Mouse (Mus musculus) midbrain, postnatal 0 days (tissue): Measurements from ENCODE around the gene Omd. TPM values are rescaled to one million over a fixed set of nuclear protein-coding genes. Genes with fewer than 3 reads are reported as not detected.

Experiments
- ATAC-seq: fragments of 200-750 bp; cut with Nextera tagmentation; 2 replicates; pipeline ENCODE4 v1.8.0; 2017; ENCODE audit warnings: moderate number of reproducible peaks, mild to moderate bottlenecking, moderate TSS enrichment, moderate library complexity; ENCODE audit not compliant: low FRiP score
- DNase-seq: peaks from one replicate; pipeline ENCODE4 v3.0.0-alpha.2; 2015; ENCODE audit warnings: low spot score
- H3K27ac ChIP-seq: fragments of 300-500 bp; sonication (generic); 2 replicates; pipeline ENCODE4 v1.5.1; 2014; ENCODE audit warnings: low read depth, mild to moderate bottlenecking, low read length, mixed read lengths
- H3K27me3 ChIP-seq: fragments of 300-500 bp; sonication (generic); 2 replicates; pipeline ENCODE4 v1.6.1; 2014; ENCODE audit warnings: low read length, control low read depth, mixed read lengths; ENCODE audit not compliant: insufficient read depth
- H3K36me3 ChIP-seq: fragments of 300-500 bp; sonication (generic); 2 replicates; pipeline ENCODE4 v1.6.1; 2014; ENCODE audit warnings: low read length, control low read depth, mixed read lengths; ENCODE audit not compliant: insufficient read depth
- H3K4me1 ChIP-seq: fragments of 300-500 bp; sonication (generic); 2 replicates; pipeline ENCODE4 v1.6.1; 2014; ENCODE audit warnings: mild to moderate bottlenecking, control low read depth, antibody characterized with exemption, low read length, mixed read lengths; ENCODE audit not compliant: insufficient read depth
- H3K4me2 ChIP-seq: fragments of 300-500 bp; sonication (generic); 2 replicates; pipeline ENCODE4 v1.6.1; 2014; ENCODE audit warnings: low read depth, mild to moderate bottlenecking, low read length, mixed read lengths; ENCODE audit not compliant: poor library complexity, severe bottlenecking
- H3K4me3 ChIP-seq: fragments of 300-500 bp; sonication (generic); 2 replicates; pipeline ENCODE4 v1.5.1; 2014; ENCODE audit warnings: low read depth, mild to moderate bottlenecking, low read length, moderate library complexity
- H3K9ac ChIP-seq: fragments of 300-500 bp; sonication (generic); replicated peaks from 2 replicates; pipeline ENCODE4 v1.6.1; 2014; ENCODE audit warnings: mild to moderate bottlenecking, low read length, moderate library complexity, mixed read lengths; ENCODE audit not compliant: poor library complexity, severe bottlenecking
- H3K9me3 ChIP-seq: fragments of 300-500 bp; sonication (generic); 2 replicates; pipeline ENCODE4 v1.6.1; 2016; ENCODE audit warnings: low read length, control low read depth
- CTCF ChIP-seq: IDR thresholded peaks from 2 replicates; pipeline ENCODE4 v1.5.1; 2016; ENCODE audit warnings: antibody characterized with exemption, mild to moderate bottlenecking
- WGBS: fragments of 180-500 bp; shearing (Covaris S2); extraction: QIAGEN DNeasy Blood & Tissue Kit; methylation state at CpG from one replicate; pipeline ENCODE4 v1.1.7; 2014; 5-methylcytosine and 5-hydroxymethylcytosine counted together
- polyA plus RNA-seq: library from polyadenylated mRNA; unstranded; fragments of >200 nt; fragmentation: Nextera tagmentation; extraction: Ambion mirVana; gene quantifications from 2 replicates; pipeline ENCODE4 v1.2.1, GENCODE M21; 2015
- total RNA-seq: library from RNA; depleted of rRNA; stranded (reverse); fragments of >200 nt; gene quantifications from 2 replicates; pipeline ENCODE4 v1.2.3, GENCODE M21; 2014

Omd gene
- total and polyA plus RNA-seq, 2 experiments from 2014 or later: 1.1 TPM

DNA sequence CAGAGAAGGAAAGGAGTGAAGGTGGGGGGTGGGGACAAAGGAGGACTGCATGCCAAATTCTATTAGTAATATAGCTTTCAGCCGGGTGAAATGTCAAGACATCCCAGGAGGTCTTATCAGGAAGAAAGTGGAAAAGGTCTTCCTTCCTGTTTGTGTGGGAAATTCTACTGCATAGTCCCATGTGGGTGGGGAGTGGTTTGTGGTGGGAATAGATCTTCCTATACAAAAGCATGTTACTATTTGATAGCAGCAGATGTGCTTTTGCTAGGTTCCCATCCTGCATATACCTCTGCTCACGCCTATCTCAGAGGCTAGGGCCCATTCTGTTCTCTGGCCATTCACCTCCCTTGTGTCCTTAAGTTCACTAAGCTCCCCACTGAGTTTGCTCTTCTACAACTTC, 21.4 kb upstream of the Omd start:
- ATAC-seq: no peak
- Histone ChIP-seq H3K9ac (no peak overlapping the region), H3K4me3 (no peak overlapping the region), H3K4me1 (no peaks in the 10 kb centered on the region), H3K27me3 (no peaks in the 10 kb centered on the region), H3K36me3 (no peaks in the 10 kb centered on the region), H3K27ac (no peak overlapping the region), H3K9me3 (no peaks in the 10 kb centered on the region), H3K4me2 (no peak overlapping the region)
- 68% methylated on average over 2 of the region's 2 CpGs for WGBS
- DNase-seq: no peak
- no peak for TF ChIP-seq CTCF

DNA sequence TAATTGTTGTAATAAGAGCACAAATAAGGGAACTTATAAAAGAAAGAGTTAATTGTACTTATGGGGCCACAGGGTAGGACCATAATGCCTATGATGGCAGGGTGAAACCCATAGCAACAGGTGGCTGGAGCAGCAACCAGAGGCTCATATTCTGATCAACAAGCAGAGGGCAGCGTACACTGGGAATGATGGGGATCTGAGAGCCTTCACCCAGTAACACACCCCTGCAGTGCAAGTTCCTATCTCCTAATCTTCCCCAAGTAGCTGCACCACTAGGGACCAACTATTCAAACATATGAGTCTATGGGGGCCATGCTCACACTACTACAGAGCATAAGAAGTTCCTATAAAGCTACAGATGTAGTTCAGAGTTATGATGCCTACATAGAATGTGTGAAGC, 17.9 kb upstream of the Omd start:
- 85% methylated on average over 1 of the region's 1 CpGs for WGBS
- ATAC-seq (no peak), DNase-seq (no peak)
- no peaks in the 10 kb centered on the region for H3K9me3 ChIP-seq
- H3K27me3 ChIP-seq: no peaks in the 10 kb centered on the region
- H3K4me3 ChIP-seq: no peak overlapping the region
- no peaks in the 10 kb centered on the region for H3K4me1 ChIP-seq
- no peak overlapping the region for H3K9ac ChIP-seq
- H3K4me2 ChIP-seq: no peak overlapping the region
- no peak overlapping the region for H3K27ac ChIP-seq
- no peaks in the 10 kb centered on the region for H3K36me3 ChIP-seq
- TF ChIP-seq CTCF: no peak

DNA sequence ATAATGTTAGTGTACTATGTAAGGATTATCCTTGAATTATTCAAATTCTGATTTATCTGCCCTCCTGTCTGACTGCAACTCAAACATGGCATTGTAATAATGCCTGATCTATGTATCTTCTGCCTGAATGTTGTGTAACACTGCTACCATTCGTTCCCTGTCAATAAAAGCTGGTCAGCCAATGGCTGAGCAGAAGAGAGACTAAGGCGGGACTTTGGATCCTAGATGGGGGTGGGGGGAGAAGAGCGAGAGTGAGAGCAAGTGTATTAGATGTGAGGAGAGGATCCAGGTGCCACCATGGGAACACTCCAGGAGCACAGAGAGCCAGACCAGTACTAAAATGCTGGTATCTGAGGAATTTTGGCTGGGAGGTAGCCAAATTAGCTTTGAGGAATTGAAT, 11.9 kb upstream of the Omd start:
- no peak for ATAC-seq

DNA sequence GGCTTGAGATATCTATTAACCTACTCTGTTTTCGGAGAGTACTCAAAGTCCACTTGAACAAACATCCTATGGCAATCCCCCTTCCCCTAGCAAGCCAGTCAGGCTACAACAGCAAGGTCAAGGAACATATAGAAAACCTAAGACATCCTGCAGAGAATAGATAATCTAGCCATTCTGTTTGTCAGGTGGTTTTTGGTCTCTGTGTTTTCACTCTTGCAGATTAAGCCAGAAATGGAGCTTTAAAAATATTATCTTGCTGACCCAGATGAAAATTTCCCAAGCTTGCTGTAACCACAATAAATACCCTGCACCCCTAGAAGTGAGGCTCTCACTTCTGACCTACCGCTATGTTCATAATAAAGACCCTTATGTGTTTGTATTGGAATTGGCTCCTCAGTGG, 10.8 kb upstream of the Omd start:
- Histone ChIP-seq H3K9me3 (no peaks in the 10 kb centered on the region), H3K4me2 (no peak overlapping the region), H3K4me3 (no peak overlapping the region), H3K36me3 (no peaks in the 10 kb centered on the region), H3K4me1 (no peaks in the 10 kb centered on the region), H3K27ac (no peak overlapping the region), H3K9ac (no peak overlapping the region), H3K27me3 (no peaks in the 10 kb centered on the region)
- no peak for TF ChIP-seq CTCF
- ATAC-seq (no peak), DNase-seq (no peak)
- 87% methylated on average over 2 of the region's 2 CpGs for WGBS

More for the DNA sequence above, 11.9 kb upstream of the Omd start:
- Histone ChIP-seq H3K4me2 (no peak overlapping the region), H3K4me1 (no peaks in the 10 kb centered on the region), H3K9me3 (no peaks in the 10 kb centered on the region), H3K27me3 (no peaks in the 10 kb centered on the region), H3K4me3 (no peak overlapping the region), H3K27ac (no peak overlapping the region), H3K36me3 (no peaks in the 10 kb centered on the region), H3K9ac (no peak overlapping the region)
- DNase-seq: no peak
- 67% methylated on average over 3 of the region's 3 CpGs for WGBS
- TF ChIP-seq CTCF: no peak

DNA sequence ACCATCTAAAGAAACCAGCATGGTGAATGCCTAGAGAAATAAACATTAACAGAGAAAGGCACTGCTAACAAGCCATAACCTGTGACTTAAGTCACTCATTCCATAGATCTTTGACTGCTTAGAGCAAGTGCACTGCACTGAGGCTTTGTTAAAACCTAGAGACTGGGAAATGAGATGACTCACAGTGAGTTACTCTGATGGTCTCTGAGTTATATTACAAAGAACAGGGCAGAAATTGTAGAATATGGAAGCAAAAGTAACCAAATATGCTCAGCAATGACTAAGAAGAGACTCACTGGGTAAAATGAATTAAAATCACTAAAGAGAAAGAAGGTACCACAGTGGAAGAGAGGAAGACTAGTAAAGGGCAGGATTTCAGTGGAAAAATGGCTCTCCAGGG, 1.6 kb downstream of the Omd start:
- DNase-seq (no peak), ATAC-seq (no peak)
- no peaks in the 10 kb centered on the region for H3K36me3 ChIP-seq
- H3K27me3 ChIP-seq: no peaks in the 10 kb centered on the region
- no peak overlapping the region for H3K27ac ChIP-seq
- H3K4me1 ChIP-seq: no peaks in the 10 kb centered on the region
- H3K9me3 ChIP-seq: no peaks in the 10 kb centered on the region
- H3K9ac ChIP-seq: no peak overlapping the region
- no peak overlapping the region for H3K4me2 ChIP-seq
- H3K4me3 ChIP-seq: no peak overlapping the region
- no peak for TF ChIP-seq CTCF

DNA sequence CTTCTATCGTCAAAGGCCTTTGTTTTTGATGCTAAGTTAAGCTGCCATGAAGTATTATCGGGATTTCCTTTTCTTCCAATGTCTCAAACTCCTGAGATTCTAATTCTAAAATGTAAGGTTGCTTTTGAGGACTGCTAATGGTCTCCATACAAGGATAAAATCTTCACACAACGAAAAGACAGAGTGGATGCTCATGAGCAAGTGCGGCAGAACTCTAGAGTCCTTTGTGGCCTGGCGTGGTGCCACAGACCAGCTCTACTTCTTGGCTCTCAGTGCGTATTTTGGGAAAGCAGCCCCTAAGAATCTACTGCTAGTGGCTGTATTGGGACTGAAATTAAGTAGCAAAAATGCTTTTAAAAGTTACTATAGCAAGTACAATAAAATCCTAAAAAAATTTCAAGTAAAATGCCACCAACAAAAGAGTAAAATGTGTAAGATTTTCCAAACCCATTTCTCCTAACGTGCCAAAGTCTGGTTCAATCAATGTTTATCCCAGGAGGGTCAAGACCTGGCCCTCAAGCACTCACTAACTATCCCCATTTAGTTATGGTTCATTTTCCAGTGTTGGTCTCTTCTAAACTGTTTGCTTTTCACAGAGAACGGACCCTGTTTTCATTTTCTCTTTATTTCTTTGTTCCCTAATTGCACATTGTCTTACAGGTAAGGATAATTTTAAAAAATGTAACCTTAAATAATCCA, 2.2 kb downstream of the Omd start:
- no peak overlapping the region for H3K27ac ChIP-seq
- WGBS: 77% methylated on average over 8 of the region's 8 CpGs
- H3K27me3 ChIP-seq: no peaks in the 10 kb centered on the region
- no peaks in the 10 kb centered on the region for H3K36me3 ChIP-seq
- no peak for TF ChIP-seq CTCF
- no peak overlapping the region for H3K9ac ChIP-seq
- no peak overlapping the region for H3K4me3 ChIP-seq
- H3K4me2 ChIP-seq: no peak overlapping the region
- no peaks in the 10 kb centered on the region for H3K4me1 ChIP-seq
- DNase-seq: peak; percentile 10
- ATAC-seq: no peak
- H3K9me3 ChIP-seq: no peaks in the 10 kb centered on the region
